Mouse (Mus musculus): Measurements from ENCODE around the gene Vmn1r131. TPM values are rescaled to one million over a fixed set of nuclear protein-coding genes. Genes with fewer than 3 reads are reported as not detected.
"Not testable (repeated sequence)": the region's sequence is repeated elsewhere in the genome, so short reads cannot be mapped to it uniquely, and the experiment has no call there.

Vmn1r131 gene
- polyA plus RNA-seq (2015; fragmentation: Nextera tagmentation; extraction: Ambion mirVana) = not detected in 2 replicates

DNA sequence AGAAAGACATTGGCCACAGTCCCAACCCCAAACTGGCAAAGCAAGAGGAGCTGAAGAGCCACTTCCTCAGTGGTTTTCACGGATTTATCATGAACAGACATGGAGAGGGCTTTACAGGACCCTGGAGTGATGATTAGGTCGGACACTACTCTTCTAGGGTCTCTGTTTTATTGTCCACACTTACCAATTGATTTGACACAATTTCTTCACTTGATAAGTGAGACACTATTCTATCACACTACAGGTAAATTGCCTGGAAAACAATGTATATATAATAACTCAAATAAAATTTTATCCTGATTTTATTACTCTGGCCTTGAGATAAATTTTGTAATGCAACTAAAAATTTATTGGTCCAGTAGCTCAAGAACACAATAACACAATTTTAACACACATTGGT is at the start of gene Vmn1r131:
Vmn1r131 (minus strand) TSS at position 101 of the 400 bp plus-strand sequence.
- not testable (repeated sequence) for ATAC-seq; H3K4me1 ChIP-seq (replicated peaks; ENCODE audit: control insufficient read depth, insufficient read depth, low read length)

DNA sequence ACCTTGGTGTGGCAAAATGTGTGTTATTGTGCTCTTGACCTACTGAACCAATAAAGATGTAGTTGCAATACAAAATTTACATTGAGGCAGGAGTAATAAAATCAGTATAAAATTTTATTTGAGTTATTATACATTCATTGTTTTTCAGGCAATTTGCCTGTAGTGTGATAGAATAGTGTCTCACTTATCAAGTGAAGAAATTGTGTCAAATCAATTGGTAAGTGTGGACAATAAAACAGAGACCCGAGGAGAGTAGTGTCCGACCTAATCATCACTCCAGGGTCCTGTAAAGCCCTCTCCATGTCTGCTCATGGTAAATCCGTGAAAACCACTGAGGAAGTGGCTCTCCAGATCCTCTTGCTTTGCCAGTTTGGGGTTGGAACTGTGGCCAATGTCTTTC is 34.4 kb downstream of the Vmn1r131 start, which contains the start of gene Vmn1r130:
Vmn1r130 (plus strand) TSS at position 301 of the 400 bp plus-strand sequence.
- not testable (repeated sequence) for H3K27ac ChIP-seq (ENCODE audit: low read length); ATAC-seq; H3K9me3 ChIP-seq (ENCODE audit: control insufficient read depth, low read length); H3K4me2 ChIP-seq (ENCODE audit: low read length); H3K4me1 ChIP-seq (replicated peaks; ENCODE audit: control insufficient read depth, insufficient read depth, low read length); H3K27me3 ChIP-seq (replicated peaks; ENCODE audit: control insufficient read depth, insufficient read depth, low read length); H3K9ac ChIP-seq (replicated peaks; ENCODE audit: low read depth, low read length); H3K36me3 ChIP-seq (ENCODE audit: control insufficient read depth, insufficient read depth); H3K4me3 ChIP-seq (replicated peaks; ENCODE audit: low read length)
- WGBS = no CpG with 5 or more reads among the region's 3 CpGs

More for the DNA sequence above, at the start of gene Vmn1r131:
- not testable (repeated sequence) for H3K4me2 ChIP-seq (ENCODE audit: low read length); H3K9me3 ChIP-seq (ENCODE audit: control insufficient read depth, low read length); H3K9ac ChIP-seq (replicated peaks; ENCODE audit: low read depth, low read length); H3K36me3 ChIP-seq (ENCODE audit: control insufficient read depth, insufficient read depth); H3K27me3 ChIP-seq (replicated peaks; ENCODE audit: control insufficient read depth, insufficient read depth, low read length); H3K4me3 ChIP-seq (replicated peaks; ENCODE audit: low read length); H3K27ac ChIP-seq (ENCODE audit: low read length)
- WGBS = no CpG with 5 or more reads among the region's 2 CpGs

Other genes with a start within 250 kb of the Vmn1r131 start
- not detected in 2 replicates for gene Vmn1r126, start 244.6 kb downstream of the Vmn1r131 start, polyA plus RNA-seq (2015; fragmentation: Nextera tagmentation; extraction: Ambion mirVana)
- gene Vmn1r127, start 226.2 kb downstream of the Vmn1r131 start, polyA plus RNA-seq (2015; fragmentation: Nextera tagmentation; extraction: Ambion mirVana) = not detected in 2 replicates
- not detected in 2 replicates for gene Vmn1r128, start 196.7 kb downstream of the Vmn1r131 start, polyA plus RNA-seq (2015; fragmentation: Nextera tagmentation; extraction: Ambion mirVana)
- gene Vmn1r129, start 184.8 kb downstream of the Vmn1r131 start, polyA plus RNA-seq (2015; fragmentation: Nextera tagmentation; extraction: Ambion mirVana) = not detected in 2 replicates
- not detected in 2 replicates for gene Gm6882, start 113.3 kb downstream of the Vmn1r131 start, polyA plus RNA-seq (2015; fragmentation: Nextera tagmentation; extraction: Ambion mirVana)
- gene Vmn1r130, start 34.3 kb downstream of the Vmn1r131 start, polyA plus RNA-seq (2015; fragmentation: Nextera tagmentation; extraction: Ambion mirVana) = not detected in 2 replicates
- not detected in 2 replicates for gene Vmn1r132, start 68.0 kb upstream of the Vmn1r131 start, polyA plus RNA-seq (2015; fragmentation: Nextera tagmentation; extraction: Ambion mirVana)
- not detected in 2 replicates for gene Gm4175, start 215.4 kb upstream of the Vmn1r131 start, polyA plus RNA-seq (2015; fragmentation: Nextera tagmentation; extraction: Ambion mirVana)